Mouse (Mus musculus): ENCODE results near the gene Fyco1.

GRCm38 (mm10) chr9:123861929-123862328 is 10.2 kb upstream of the Fyco1 start, which contains the start of gene Xcr1:
- TF ChIP-seq EP300 (IDR thresholded peaks at IDR 0.05; ENCODE audit: low read depth), result no peak
- TF ChIP-seq CTCF (IDR thresholded peaks at IDR 0.05; ENCODE audit: low read depth), result no peak
